Mouse (Mus musculus): ENCODE data around the gene Mrps6.

DNA sequence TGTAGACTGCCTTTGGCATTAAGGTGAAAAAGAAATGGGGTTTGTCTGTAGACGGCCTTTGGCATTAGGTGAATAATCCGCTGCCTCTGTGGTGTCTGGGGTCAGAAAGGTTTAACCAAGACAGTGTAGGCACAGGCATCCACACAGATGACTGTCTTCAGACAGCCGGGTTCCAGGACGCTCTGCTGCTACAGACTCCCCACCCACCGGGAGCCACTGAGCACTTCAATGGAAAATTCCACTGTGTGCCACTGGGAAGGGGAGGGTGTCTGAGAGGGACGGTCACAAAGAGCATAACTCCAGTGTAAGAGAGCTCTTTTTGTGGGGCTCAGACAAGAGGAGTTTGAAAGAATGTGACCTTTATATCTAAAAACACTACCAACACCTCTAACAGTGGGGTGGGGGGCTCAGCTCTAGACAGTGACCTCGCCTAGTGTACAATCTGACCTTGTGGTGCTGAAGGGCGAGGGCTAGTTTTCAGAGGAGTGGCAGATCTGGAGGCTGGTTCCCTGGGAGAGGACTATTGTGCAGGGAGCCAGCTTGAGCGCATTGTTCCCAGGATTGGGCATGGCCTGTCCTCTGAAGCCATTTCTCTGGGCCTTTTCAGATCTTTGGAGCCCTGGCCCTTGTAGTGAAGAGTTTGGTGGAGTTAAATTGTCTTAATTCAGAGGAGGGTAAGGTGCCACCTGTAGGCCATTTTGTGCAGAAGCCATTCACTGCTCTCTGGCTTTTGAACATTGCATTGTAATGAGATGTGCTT lies 45.7 kb downstream of the Mrps6 start:
- TF ChIP-seq TCF12 (IDR thresholded peaks at IDR 0.05; ENCODE audit: low read depth, low read length) = no peak
- TF ChIP-seq ZNF384 (IDR thresholded peaks at IDR 0.05; ENCODE audit: low read depth, low read length) = no peak
- no peak for TF ChIP-seq POLR2A (IDR thresholded peaks at IDR 0.05; ENCODE audit: control insufficient read depth in 1 of 2, insufficient read depth in 1 of 2, low read depth in 1 of 2, low read length in 2 of 2, poor library complexity in 1 of 2)
- TF ChIP-seq ZC3H11A (IDR thresholded peaks at IDR 0.05; ENCODE audit: low read depth, low read length) = no peak
- TF ChIP-seq EP300 (IDR thresholded peaks at IDR 0.05; ENCODE audit: low read depth in 1 of 2, low read length in 2 of 2) = no peak

All from MEL (cell line).